Mouse (Mus musculus): Measurements from ENCODE around the gene Smad6.

The Smad6 gene

DNA sequence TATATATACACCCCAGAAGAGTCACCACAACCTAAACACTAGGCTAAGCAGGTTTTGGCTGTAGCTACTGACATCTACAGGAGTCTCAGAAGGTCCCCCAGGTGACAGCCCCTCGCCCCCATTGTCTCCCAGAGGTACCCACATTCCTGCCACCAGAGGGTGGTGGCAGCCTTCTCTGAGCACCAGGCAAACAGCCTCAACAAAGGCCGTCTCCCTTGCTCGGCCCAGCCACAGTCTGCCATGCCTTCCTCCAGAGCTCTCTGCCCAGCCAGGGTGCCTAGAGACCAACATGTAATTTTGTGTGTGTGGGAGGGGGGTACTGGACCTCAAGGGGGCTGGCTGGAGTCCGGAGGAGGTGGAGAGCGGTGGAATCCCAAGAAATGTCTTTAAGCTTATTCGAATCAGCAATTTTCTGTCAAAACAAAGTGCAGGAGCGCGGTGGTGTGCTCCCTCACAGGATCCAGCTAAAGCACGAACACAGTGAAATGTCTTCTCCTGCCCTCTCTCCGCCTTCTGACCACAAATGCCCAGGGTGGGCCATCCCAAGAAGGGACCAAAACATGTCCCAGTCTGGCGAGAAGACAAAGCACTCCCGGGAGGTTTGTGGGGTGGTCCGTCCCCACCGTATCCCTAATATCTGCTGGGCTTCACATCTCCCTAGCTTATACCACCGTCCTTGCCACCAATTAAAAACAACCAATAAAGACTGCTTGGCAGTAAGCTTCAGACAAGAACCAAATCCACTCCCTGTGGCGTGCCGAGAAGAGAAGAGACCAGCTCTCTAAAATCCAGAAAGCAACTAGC lies 62.5 kb downstream of the Smad6 start:
- DNase-seq (ENCODE audit: low read depth) = no peak

DNA sequence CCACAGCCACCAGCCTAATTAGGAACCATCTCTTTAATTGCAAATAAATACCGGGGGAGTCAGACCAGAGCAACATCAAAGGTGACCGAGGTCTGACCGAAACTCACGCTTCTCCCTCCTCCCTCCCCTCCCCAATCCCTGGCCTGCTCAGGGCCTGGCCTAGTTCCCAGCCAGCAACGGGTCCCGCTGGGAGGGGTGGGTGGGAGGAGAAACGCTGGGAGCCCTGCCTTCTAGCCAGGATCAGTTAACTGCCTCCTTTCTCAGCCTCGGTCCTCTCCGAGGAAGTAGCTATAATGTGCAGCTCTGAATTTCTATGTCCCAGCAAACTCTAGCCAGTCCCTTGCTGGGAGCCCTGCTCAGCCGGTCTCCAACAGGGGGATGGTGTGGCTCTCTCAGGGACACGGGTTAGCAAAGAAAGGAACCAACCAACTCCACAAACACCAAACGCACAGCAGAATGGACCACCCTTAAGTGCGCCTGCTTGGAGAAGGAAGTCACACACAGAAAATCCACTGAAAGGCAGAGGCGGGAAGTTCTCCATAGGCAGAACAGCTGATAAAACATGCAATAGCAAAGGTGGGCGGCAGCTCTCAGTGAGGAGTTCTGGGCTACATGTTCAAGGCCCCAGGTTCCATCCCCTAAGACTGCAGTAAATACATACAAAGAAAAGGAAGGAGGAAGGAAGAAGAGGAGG lies 63.4 kb downstream of the Smad6 start:
- no peak for DNase-seq (ENCODE audit: low read depth)

DNA sequence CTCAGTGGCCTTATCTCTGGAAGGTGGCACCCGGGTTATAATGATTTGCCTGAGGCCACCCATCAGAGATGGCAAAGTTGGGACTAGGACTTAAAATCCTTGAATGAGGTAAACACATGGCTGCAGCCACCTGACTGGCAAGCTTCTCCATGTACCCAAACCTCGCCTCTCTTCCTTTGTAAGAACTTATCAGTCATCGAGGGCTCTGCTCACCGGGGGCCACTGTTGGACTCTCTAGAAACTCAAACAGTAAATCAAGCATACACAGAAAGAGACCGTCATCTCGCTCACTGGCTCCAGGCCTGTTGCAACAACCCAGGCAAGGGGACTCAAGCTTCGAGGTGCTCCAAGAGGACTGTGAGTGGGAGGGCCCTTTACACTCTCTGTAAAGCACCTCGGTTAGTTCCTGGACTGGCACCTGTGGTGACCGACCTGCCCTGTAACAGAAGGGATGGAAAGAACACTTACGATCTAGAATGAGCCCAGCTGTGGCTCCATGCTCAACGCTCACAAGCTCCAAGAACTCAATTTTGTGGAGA lies 64.1 kb downstream of the Smad6 start:
- DNase-seq (ENCODE audit: low read depth) = no peak

DNA sequence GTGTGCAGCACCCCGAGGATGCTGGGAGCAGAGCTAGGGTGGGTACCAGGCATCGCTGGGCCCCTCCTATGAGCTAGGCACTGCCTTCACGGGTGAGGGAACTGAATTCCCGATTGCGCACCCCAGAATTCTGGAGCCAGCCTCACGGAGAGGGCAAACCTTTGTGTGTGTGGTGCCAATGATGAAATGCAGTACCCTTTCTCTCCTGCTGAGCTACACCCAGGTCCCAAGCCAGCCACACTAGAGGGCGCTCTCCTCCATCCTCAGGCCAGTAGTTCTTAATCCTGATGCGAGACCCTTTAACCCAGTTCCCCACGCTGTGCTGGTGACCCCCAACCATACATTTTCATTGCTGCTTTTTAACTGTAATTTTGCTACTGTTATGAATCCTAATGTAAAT lies 65.8 kb downstream of the Smad6 start:
- DNase-seq (ENCODE audit: low read depth) = peak; percentile 43

DNA sequence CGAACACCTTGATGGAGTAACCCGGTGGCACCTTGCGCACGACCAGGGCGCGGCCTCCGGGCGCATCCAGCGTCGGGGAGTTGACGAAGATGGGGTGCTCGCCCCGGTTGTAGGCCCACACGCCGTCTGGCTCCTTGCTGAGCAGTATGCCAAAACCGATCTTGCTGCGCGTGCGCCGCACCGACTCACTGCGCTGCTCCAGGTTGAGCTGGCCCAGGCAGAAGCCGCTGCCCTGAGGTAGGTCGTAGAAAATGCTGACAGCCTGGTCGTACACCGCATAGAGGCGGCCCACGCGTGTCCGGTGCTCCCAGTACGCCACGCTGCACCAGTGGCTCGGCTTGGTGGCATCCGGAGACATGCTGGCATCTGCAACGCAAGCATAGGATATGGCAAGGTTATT lies 68.2 kb downstream of the Smad6 start:
- DNase-seq (ENCODE audit: low read depth) = no peak

DNA sequence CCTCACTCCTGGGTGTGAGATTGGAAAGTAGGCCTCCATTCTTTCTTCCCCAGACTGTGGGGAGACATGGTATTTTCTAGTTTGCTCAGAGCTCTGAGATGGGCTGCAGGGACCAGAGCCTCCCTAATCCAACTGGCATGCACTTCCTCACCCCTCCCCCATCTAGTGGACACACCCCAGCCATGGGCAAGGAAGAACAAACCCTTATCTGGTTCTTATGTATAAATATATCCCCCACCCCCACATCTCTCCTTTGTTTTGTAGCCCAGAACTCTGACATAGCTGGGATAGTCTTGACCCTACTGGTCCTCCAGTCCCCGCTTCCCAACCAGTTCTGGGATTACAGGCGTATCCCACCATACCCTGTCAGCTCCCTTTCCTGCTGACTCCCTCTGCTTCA lies 69.3 kb downstream of the Smad6 start:
- DNase-seq (ENCODE audit: low read depth) = no peak

DNA sequence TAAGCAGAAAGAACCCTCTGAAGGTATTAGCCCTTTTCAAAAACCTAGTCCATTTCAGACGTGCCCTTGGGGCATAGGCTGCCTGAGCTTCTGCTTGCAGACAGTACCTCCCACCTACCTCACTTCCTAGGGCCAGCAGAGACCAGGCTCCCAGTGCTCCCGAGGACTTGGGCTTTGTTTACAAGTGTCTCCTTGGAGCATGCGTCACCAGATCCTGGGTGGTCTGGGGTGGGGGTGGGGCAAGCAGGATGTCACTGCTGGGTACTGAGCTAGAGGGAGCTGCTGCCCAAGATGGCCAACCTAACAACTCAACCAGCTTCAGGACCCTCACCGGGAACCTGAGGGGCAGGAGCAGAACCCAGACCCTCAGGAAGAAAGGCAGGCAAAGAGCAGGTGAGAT lies 71.5 kb downstream of the Smad6 start:
- DNase-seq (ENCODE audit: low read depth) = no peak

DNA sequence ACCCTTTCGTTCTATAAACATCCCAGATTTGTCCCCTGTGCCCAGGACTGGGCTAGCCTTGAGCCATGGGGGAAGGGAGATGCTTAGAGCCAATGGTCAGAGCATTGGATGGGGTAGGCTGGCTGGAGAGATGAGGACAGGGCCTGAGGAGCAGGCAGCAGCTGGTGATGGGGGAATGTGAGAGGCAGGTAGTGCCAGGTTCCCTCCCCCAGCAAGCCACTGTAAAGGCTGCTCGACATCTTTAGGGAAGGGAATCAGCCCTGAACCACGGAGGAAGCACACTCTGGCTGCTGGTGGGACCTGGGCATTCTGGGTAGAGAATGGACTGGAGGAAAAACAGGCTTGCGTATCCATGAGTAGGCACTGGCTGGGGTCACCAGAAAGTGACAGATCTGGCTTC lies 72.5 kb downstream of the Smad6 start:
- DNase-seq (ENCODE audit: low read depth) = no peak

DNA sequence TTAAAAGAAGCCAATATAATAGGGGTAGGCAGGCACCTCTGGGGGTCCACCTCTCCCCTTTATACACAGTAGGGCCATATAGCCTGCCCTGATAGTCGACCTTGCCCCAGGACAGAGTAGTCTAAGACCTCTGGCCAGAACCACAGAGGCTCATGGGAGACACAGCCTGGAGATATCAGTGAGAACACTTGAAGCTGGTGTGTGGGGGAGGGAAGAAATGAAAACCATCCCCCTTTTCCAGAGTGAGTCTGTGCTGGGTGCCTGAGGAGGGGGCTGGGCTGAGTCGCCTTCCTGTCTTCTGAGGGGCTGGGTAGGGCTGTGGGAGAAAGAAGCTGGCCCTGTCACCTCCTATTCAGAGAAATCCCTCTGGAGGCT lies 79.3 kb downstream of the Smad6 start:
- no peak for DNase-seq (ENCODE audit: low read depth)

DNA sequence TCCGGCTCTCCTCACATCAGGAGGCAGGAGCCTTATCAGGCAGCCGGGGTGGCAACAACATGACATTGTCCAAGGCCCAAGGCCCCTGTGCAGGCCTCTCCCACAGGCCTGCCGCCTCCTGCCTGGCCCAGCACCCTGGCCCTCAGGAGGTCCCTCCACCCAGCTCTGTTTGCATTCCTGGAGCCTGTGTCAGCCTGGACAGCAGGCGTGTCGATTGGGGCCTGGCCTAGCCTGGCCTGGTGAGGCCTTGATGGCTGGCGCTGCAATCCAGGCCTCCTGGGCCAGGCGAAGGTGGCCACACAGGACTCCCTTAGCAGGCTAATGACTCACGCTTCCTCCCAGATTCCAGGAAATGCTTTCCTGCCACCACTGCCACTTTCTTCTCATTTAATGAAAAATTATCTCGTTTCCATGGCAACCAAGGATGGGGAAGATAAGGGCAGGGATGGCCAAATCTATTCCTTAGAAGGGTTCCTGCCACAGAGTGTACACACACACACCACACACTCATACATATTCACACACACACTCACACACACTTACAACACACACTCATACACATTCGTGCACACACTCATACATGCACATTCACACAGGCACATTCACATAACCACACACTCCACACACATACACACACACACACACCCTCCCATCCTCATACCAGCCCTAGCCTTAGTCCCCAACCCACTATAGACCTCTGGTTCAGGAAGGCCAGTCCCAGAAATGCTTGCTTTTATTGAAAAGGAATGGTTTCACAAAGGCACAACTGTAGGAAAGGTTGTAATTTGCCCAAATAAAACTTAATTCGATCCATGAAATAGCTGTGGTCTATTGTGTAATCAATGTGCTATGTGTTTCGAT lies 79.9 kb downstream of the Smad6 start:
- no peak for DNase-seq (ENCODE audit: low read depth)

DNA sequence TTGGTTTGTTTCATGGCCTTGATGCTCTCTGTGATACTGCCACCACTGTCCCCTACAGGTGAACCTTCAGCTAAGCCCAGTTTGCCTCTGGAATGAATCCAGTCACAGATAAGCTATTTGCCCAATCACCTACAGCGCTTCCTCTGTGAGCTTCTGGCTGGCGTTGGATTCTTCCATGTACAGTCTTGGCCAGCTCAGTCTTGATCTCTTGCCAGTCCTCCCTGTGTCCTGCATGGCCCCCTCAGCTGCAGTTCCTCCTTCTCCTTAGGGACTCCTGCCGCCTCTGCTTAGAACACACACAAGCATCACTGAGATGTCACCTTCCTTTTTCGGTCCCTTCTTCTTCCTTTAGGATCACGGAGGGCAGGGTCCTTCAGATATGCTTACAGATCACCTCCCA lies 85.6 kb downstream of the Smad6 start:
- DNase-seq (ENCODE audit: low read depth) = no peak

DNA sequence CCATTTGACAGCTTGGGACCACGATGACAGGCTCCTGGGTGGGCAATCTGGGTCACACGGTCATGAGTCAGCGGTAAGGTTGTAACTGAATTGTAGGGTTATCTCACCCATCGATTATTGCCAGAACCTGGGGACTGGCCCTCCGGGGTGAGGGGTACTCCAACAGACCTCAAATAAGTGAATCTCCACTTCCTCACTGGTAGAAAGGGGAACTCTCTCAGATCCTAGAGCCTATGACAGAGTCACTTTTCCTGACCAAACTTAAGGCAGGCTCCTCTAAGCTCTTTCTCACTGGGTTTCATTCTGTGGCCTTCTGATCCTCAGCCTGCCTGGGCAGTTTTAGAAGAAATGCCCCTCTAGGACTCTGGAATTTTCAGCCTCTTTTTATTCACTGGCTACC lies 88.8 kb downstream of the Smad6 start:
- DNase-seq (ENCODE audit: low read depth) = no peak

DNA sequence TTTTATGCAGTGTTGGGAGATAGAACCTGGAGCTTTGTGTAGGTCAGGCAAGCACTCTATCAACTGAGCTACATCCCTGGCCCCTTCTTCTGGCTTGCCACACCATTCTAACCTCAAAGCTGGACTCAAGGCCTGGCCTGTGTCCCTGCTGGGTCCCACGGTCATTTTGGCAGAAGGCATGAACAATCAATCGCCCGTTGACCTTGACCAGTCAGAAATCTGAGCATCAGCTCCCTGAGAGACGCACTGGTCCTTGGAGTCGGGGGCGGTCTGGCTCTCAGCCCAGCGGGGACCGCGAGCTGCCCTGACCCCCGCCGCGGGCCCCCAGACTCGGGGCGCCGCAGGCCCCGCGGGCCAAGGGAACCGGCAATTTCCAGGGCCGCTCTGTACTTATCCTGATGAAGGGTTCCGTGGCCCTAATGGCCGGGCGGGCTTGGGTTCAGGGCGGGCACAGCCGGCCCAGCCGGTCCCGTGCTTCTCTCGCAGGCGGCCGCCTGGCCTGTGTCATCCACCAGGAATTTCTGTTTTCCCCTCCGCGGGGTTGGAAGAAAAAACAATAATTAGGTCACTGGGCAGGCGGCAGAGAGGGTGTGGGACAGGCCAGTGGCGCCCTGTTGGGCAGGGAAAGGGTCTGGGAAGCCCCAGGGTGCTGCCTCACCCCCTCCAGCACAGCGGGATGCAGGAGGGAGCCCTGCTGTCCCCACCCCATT lies 94.4 kb downstream of the Smad6 start:
- DNase-seq (ENCODE audit: low read depth) = no peak

DNA sequence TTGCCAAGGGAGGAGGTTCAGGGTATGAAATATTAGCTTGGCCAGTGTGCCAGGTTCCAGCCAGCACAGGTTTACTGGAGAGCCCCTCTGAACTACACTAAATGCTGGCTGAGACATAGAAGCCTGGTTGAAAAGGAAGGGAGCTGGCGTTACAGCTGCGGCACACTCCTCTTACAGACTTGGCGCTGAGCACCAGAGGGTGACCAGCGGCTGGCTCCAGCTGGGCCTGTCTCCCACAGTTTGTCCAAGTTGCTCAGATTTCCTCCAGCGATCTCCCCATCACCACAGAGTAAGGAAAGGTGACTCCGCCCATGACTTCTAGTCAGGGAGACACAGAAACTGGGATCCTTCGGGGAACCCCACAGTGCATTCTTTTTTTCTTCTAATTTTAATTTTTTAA lies 95.5 kb downstream of the Smad6 start:
- DNase-seq (ENCODE audit: low read depth) = no peak

DNA sequence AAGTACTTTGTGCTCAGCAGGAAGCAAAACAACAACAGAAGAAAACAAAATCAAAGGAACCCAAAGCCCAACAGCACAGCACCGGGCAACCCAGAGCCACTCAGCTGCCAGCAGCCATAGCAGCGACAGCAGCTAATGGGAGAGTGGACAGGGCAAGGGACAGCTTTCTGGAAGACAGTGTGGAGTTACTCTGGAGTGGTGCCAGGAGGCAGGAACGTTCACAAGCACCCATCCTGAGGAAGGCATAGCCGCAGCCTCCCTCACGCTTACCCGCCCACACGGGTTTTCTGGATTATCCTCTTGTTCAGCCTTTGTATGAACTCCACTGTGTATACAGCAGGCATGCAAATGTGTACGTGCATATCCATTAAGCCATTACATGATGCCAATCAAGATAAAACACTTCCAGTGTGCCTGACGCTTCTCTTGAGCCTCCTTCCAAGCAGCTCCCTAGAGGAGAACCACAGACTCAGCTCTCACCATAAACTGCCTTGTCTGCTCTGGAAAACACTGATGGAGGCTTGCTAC lies 98.6 kb downstream of the Smad6 start:
- DNase-seq (ENCODE audit: low read depth) = no peak

DNA sequence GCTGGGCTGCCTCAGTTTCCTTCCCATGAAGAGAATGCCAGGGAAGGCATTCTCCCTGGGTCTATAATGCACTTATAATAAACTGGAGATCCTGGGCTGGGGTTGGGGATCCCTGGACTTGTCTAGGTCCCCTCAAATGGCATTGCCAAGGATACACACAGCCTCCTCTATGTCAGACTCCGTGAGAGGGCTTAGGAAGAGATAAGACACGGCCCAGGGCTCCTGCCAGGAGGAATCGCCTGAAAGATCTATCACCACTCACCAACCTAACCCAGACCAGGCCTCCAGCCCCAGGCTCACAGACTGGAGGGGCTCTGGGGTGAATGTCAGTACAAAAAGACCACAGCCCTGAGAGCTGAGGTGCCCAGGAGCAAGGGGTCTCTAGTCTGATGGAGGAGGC lies 102.2 kb downstream of the Smad6 start:
- no peak for DNase-seq (ENCODE audit: low read depth)

DNA sequence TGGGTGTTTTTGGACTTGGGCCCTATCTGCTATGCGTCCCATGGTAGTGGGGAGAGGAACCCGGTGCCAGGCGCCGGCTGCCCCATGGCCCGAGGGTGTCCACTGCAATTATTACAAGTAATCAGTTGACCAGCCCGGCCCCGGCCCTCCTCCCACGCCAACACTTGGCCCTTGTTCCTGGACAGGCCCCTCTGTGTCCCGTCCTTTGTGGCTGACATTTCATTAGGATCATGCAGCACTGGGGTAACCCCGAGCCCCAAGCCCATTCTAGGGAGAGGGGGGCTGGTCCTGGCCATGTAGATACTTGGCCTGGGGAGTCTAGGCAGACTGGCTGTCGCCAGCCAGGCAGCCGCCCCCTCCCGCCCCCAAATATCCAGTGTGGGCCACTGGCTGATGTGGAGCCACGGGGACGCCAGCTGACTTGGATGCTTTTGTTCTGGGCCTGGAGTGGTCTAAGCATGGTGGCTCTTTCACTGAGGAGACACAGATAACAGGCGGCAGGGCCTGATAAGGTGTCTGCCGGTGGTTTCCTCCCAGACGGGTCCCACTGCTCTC lies 102.8 kb downstream of the Smad6 start:
- peak; percentile 27 for DNase-seq (ENCODE audit: low read depth)

DNA sequence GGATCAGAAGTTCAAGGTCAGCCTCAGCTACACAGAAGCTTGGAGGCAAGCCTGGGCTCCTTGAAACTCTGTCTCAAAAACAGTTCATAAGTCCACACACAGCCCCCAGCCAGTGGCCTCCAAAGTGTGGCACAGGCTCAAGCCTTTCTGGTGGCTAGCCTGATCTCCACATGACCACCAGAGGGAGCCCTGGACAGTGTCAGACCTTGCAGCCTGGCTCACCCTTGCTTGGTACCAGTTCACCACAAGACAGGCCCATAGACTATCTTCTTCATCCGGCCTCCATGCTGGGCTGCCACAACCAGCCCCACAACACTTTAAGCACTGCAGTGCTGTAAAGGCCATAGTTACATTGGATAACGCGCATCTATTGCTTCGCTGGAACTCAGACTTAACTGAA lies 103.6 kb downstream of the Smad6 start:
- DNase-seq (ENCODE audit: low read depth) = peak; percentile 62

DNA sequence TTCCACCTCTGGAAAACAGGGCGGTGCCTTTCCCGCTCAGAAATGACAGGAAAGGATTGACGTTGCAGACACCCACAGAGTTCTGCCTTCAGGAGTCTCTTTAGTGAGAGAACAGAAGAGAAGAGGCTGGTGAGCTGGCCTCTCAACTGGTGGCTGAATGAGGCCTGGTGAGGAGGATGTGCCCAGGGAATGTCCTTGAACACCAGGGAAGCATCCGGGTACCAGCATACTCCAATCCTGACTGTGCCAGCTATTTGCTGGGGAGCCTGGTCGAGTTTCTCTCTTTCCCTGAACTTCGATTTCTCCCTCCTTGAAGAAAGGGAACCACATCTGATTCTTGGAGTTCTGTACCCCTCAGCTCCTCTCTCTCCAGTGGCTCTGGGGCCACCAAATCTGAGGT lies 105.4 kb downstream of the Smad6 start:
- no peak for DNase-seq (ENCODE audit: low read depth)

DNA sequence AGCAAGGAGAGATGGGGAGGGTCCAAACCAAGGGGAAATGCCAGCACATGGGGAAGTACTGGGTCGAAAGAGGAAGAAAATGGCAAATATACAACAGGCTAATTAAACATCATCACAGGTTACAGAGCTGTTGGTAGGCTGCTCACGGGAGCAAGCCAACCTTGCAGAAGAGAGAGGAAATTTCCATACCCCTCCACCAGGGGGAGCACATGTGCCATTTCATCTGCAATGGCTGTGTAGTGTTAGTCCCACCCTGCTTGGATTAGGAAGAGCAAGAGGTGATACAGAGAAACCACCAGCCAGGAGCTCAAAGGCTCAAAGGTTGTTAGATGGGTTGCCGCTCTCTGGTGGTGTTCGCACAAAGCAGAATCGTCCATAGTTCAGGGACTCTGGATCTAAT lies 105.9 kb downstream of the Smad6 start:
- peak; percentile 39 for DNase-seq (ENCODE audit: low read depth)

DNA sequence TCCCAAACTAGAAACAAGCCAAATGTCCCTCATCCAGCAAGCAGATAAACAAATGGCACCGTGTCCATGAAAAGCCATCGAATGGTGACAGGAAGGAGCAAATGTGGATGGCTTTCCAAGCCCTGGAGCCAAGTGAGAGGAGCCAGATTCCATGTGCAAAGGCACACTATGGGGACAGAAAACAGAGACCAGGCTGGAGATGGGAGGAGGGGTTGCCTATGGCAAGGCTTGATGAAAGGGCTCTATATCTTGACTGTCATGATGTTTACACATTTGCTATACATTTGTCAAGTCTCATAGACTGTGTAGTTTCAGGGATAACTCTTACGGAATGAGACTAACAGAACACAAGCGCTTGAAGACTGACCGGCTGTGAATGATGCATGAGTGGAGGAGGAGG lies 106.9 kb downstream of the Smad6 start:
- no peak for DNase-seq (ENCODE audit: low read depth)

Measured in c-Kit-positive CD71-positive TER-119-negative erythroid progenitor cells, embryonic 14.5 days (primary cell).